Mouse (Mus musculus) cerebellum, adult 2 months (tissue): Measurements from ENCODE around the gene Tmem208.

Source experiments
- CTCF ChIP-seq: fragments of 200-500 bp; IDR thresholded peaks from 2 replicates; pipeline ENCODE4 v1.5.1; 2011; ENCODE audit warnings: low read depth, mild to moderate bottlenecking, control low read depth, low read length, moderate library complexity, borderline replicate concordance; ENCODE audit not compliant: insufficient read depth
- POLR2A ChIP-seq: fragments of 200-500 bp; IDR thresholded peaks from 2 replicates; pipeline ENCODE4 v1.6.1; 2011; ENCODE audit warnings: low read length, control low read depth, borderline replicate concordance; ENCODE audit not compliant: insufficient read depth

DNA sequence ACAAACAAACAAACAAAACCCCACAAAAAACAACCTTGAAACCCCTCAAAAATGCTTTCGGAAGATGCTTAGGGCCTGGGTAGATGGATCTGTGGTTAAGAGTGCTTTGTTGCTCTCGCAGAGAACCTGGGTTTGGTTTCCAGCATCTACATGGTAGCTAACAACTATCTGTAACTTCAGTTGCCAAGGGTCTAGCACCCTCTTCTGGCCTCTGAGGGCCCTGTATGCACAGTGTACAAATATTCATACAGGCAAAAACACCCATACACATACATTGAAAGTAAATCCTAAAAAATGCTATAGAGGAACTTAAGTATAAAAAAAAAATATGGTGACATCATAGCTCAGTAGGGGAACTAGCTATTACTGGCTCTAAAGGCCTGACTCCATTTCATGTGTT lies 57.9 kb downstream of the Tmem208 start:
- TF ChIP-seq POLR2A, result no peak
- no peak for TF ChIP-seq CTCF
